Mouse (Mus musculus) layer of hippocampus, postnatal 10 days (tissue): Measurements from ENCODE around the gene Gfra1. TPM values are rescaled to one million over a fixed set of nuclear protein-coding genes. Genes with fewer than 3 reads are reported as not detected.

Experiments used
- total RNA-seq, 2 experiments: library from RNA; stranded (reverse); gene quantifications; 2 replicates each; pipeline ENCODE4 v1.2.3; 2021

Gfra1 gene
- total RNA-seq, 2 experiments from 2014 or later = 50.9 to 52.8 TPM

Other genes with a start within 250 kb of the Gfra1 start
- gene Ccdc172, start 56.1 kb upstream of the Gfra1 start, total RNA-seq = not detected
- gene Pnlip, start 196.6 kb upstream of the Gfra1 start, total RNA-seq = 1 to 10 TPM; 2.1 to 3.2 TPM